Mouse (Mus musculus): Measurements from ENCODE around the gene Tex12. TPM values are rescaled to one million over a fixed set of nuclear protein-coding genes. Genes with fewer than 3 reads are reported as not detected.

The Tex12 gene
- polyA plus RNA-seq, 1 experiment from 2014 or later = not detected

DNA sequence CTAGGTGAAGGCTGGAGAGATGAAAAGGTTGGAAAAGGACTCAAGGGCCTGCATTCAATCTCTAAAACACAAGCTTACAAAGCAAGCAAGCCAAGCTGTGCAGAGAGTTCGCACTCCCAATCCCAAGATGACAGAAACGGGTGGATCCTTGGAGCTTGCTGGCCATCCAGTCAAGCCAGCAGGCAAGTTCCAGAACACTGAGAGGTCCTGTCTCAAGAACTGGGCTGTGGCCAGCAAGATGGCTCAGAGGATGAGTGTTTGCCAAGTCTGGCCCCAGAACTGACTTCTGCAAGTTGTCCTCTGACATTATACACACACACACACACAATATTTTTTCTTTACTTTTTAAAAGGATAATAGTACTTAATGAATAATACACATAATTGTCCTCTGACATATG, 6.8 kb upstream of the Tex12 start:
- DNase-seq (ENCODE audit: low spot score) (no peak), ATAC-seq (ENCODE audit: insufficient number of reproducible peaks, low FRiP score, low TSS enrichment, low read depth) (no peak)
- no peaks in the 10 kb centered on the region for H3K4me1 ChIP-seq (ENCODE audit: control insufficient read depth, insufficient read depth, low read length)

DNA sequence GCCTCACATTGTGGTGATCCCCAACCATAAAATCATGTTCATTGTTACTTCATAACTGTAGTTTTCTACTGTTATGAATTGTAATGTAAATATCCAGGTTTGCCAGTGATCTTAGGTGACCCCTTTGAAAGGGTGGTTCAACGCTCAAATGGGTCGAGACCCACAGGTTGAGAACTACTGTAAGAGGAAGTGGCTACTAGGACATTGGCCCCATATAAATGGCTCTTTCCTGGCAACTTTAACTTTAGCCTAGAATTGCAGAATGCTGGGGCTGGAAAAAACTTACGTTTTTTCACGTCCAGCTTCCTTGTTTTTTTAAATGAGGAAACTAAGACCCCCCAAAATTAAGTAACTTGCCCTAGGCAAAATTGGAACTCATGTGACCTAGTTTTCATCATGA, 6.2 kb upstream of the Tex12 start:
- Histone ChIP-seq H3K9me3 (ENCODE audit: control insufficient read depth, low read length) (no peaks in the 10 kb centered on the region), H3K27me3 (ENCODE audit: control insufficient read depth, insufficient read depth, low read length) (no peaks in the 10 kb centered on the region), H3K4me2 (ENCODE audit: low read depth, severe bottlenecking) (no peak overlapping the region), H3K27ac (replicated peaks; ENCODE audit: low read depth, low read length) (no peak overlapping the region), H3K4me3 (ENCODE audit: low read depth, low read length) (no peak overlapping the region), H3K36me3 (ENCODE audit: control insufficient read depth, insufficient read depth, low read length) (no peaks in the 10 kb centered on the region), H3K9ac (ENCODE audit: low read length) (no peak overlapping the region), H3K4me1 (ENCODE audit: control insufficient read depth, insufficient read depth, low read length) (no peaks in the 10 kb centered on the region)
- DNase-seq (ENCODE audit: low spot score) (no peak), ATAC-seq (ENCODE audit: insufficient number of reproducible peaks, low FRiP score, low TSS enrichment, low read depth) (no peak)
- WGBS = 86% methylated on average over 4 of the region's 4 CpGs

More for the DNA sequence above, 6.8 kb upstream of the Tex12 start:
- H3K27me3 ChIP-seq (ENCODE audit: control insufficient read depth, insufficient read depth, low read length) = no peaks in the 10 kb centered on the region
- no peak overlapping the region for H3K9ac ChIP-seq (ENCODE audit: low read length)
- H3K27ac ChIP-seq (replicated peaks; ENCODE audit: low read depth, low read length) = no peak overlapping the region
- H3K4me2 ChIP-seq (ENCODE audit: low read depth, severe bottlenecking) = no peak overlapping the region
- no peak overlapping the region for H3K4me3 ChIP-seq (ENCODE audit: low read depth, low read length)
- no peaks in the 10 kb centered on the region for H3K9me3 ChIP-seq (ENCODE audit: control insufficient read depth, low read length)
- 84% methylated on average over 2 of the region's 2 CpGs for whole genome bisulfite sequencing
- H3K36me3 ChIP-seq (ENCODE audit: control insufficient read depth, insufficient read depth, low read length) = no peaks in the 10 kb centered on the region

DNA sequence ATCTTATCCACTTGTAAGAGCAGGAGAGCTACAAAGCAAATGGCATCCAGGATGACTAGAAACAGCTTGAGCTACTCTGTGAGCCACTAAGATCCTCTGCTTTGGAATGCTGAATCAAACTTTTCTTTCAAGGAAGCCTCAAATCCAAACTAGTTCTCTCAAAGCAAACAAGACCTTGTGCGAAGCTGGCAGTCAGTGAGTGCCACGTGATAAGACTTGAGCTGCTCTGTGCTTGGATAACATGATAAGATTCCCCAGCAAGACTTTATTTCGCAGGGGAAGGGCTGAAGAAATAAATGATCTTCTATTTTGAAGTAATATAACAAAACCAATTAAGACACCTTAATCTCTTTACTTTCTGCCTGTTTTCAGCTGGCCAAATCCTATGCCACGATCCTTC, 4.8 kb upstream of the Tex12 start:
- Histone ChIP-seq H3K4me1 (ENCODE audit: control insufficient read depth, insufficient read depth, low read length) (no peaks in the 10 kb centered on the region), H3K27me3 (ENCODE audit: control insufficient read depth, insufficient read depth, low read length) (no peaks in the 10 kb centered on the region), H3K4me3 (ENCODE audit: low read depth, low read length) (no peak overlapping the region), H3K36me3 (ENCODE audit: control insufficient read depth, insufficient read depth, low read length) (no peaks in the 10 kb centered on the region), H3K9me3 (ENCODE audit: control insufficient read depth, low read length) (no peaks in the 10 kb centered on the region), H3K27ac (replicated peaks; ENCODE audit: low read depth, low read length) (no peak overlapping the region), H3K4me2 (ENCODE audit: low read depth, severe bottlenecking) (no peak overlapping the region), H3K9ac (ENCODE audit: low read length) (no peak overlapping the region)
- WGBS = 88% methylated on average over 4 of the region's 4 CpGs
- DNase-seq (ENCODE audit: low spot score) (no peak), ATAC-seq (ENCODE audit: insufficient number of reproducible peaks, low FRiP score, low TSS enrichment, low read depth) (no peak)

- Histone ChIP-seq H3K27me3 (ENCODE audit: control insufficient read depth, insufficient read depth, low read length) (no peaks in the 10 kb centered on the region), H3K9me3 (ENCODE audit: control insufficient read depth, low read length) (no peaks in the 10 kb centered on the region), H3K27ac (replicated peaks; ENCODE audit: low read depth, low read length) (no peak overlapping the region), H3K36me3 (ENCODE audit: control insufficient read depth, insufficient read depth, low read length) (no peaks in the 10 kb centered on the region), H3K4me3 (ENCODE audit: low read depth, low read length) (no peak overlapping the region), H3K9ac (ENCODE audit: low read length) (no peak overlapping the region), H3K4me1 (ENCODE audit: control insufficient read depth, insufficient read depth, low read length) (no peaks in the 10 kb centered on the region), H3K4me2 (ENCODE audit: low read depth, severe bottlenecking) (no peak overlapping the region)
- DNase-seq (ENCODE audit: low spot score) (no peak), ATAC-seq (ENCODE audit: insufficient number of reproducible peaks, low FRiP score, low TSS enrichment, low read depth) (no peak)
- 84% methylated on average over 7 of the region's 7 CpGs for WGBS
Measured at GRCm38 (mm10) chr9:50565173-50565572, 4.0 kb upstream of the Tex12 start.

- no peak for DNase-seq (ENCODE audit: low spot score)
Measured at GRCm38 (mm10) chr9:50561918-50562360, 814 bp upstream of the Tex12 start.

GRCm38 (mm10) chr9:50555094-50555446, 6.1 kb downstream of the Tex12 start, which contains the start of gene Bco2:
TSS of gene Bco2 (minus strand) at chr9:50555181.
- no peaks in the 10 kb centered on the region for H3K4me1 ChIP-seq (ENCODE audit: control insufficient read depth, insufficient read depth, low read length)
- H3K4me2 ChIP-seq (ENCODE audit: low read depth, severe bottlenecking) = 0 out of 2 replicates have a peak within 1 kb of the TSS, but pooled peaks have one; percentile 8
- no peak within 1 kb of the TSS for H3K9ac ChIP-seq (ENCODE audit: low read length)
- H3K9me3 ChIP-seq (ENCODE audit: control insufficient read depth, low read length) = no peaks in the 10 kb centered on the region
- H3K27me3 ChIP-seq (ENCODE audit: control insufficient read depth, insufficient read depth, low read length) = no peaks in the 10 kb centered on the region
- no peak within 1 kb of the TSS for H3K4me3 ChIP-seq (ENCODE audit: low read depth, low read length)
- no peak within 1 kb of the TSS for H3K27ac ChIP-seq (replicated peaks; ENCODE audit: low read depth, low read length)
- no peak for DNase-seq (ENCODE audit: low spot score)
- 28% methylated on average over 2 of the region's 2 CpGs for WGBS
- ATAC-seq (ENCODE audit: insufficient number of reproducible peaks, low FRiP score, low TSS enrichment, low read depth) = no peak
- H3K36me3 ChIP-seq (ENCODE audit: control insufficient read depth, insufficient read depth, low read length) = no peaks in the 10 kb centered on the region

More at GRCm38 (mm10) chr9:50561918-50562360, 814 bp upstream of the Tex12 start:
- Histone ChIP-seq H3K4me1 (ENCODE audit: control insufficient read depth, insufficient read depth, low read length) (no peaks in the 10 kb centered on the region), H3K9me3 (ENCODE audit: control insufficient read depth, low read length) (no peaks in the 10 kb centered on the region), H3K4me2 (ENCODE audit: low read depth, severe bottlenecking) (no peak overlapping the region), H3K9ac (ENCODE audit: low read length) (no peak overlapping the region), H3K36me3 (ENCODE audit: control insufficient read depth, insufficient read depth, low read length) (no peaks in the 10 kb centered on the region), H3K27me3 (ENCODE audit: control insufficient read depth, insufficient read depth, low read length) (no peaks in the 10 kb centered on the region), H3K4me3 (ENCODE audit: low read depth, low read length) (no peak overlapping the region), H3K27ac (replicated peaks; ENCODE audit: low read depth, low read length) (no peak overlapping the region)
- WGBS = 80% methylated on average over 2 of the region's 2 CpGs
- ATAC-seq (ENCODE audit: insufficient number of reproducible peaks, low FRiP score, low TSS enrichment, low read depth) = no peak

DNA sequence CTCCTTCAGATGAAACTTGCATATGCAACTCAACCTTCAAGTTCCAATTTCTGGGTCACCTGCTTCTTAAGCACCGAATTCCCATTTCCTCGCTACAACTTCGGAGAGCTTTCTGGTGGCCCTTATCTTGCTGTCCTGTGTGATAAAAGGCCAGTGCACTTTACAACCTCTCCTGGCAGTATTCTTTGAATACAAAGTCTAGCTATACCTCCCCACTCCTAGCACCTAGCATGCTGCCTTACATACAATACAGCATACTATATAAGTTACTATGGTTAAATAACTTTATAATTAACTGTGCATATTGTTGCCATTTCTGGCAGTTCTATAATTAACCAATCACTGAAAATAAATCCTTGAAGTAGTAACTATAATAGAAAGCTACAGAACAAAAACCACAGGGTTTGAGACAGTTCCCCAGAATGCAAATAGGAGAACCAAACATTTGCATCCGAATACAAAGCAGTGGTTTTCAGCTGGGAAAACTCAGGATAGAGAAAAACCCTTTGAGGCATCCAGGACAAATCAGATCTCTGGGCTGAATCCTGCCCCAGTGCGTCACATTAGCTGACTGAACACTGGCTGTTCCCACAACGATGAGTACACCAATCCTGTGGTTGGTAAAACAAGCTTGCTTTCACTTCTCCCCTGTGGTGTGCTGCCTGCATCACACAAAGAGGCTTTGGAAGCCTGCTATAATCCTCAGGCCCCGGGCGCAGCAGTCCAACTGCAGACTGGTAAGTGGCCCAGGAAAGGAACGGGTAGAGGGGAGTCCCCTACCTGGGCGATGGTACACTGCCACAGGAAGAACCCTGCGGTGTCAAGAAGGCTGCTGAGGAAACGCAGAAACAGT, 6.7 kb downstream of the Tex12 start, which contains the start of gene Il18:
Il18 (plus strand) TSS at position 587 of the 853 bp plus-strand sequence.
- H3K4me1 ChIP-seq (ENCODE audit: control insufficient read depth, insufficient read depth, low read length) = no peaks in the 10 kb centered on the region
- H3K9me3 ChIP-seq (ENCODE audit: control insufficient read depth, low read length) = no peaks in the 10 kb centered on the region
- 0 out of 2 replicates have a peak within 1 kb of the TSS, but pooled peaks have one; percentile 8 for H3K4me2 ChIP-seq (ENCODE audit: low read depth, severe bottlenecking)
- H3K36me3 ChIP-seq (ENCODE audit: control insufficient read depth, insufficient read depth, low read length) = no peaks in the 10 kb centered on the region
- no peak within 1 kb of the TSS for H3K4me3 ChIP-seq (ENCODE audit: low read depth, low read length)
- ATAC-seq (ENCODE audit: insufficient number of reproducible peaks, low FRiP score, low TSS enrichment, low read depth) = no peak
- peak; percentile 26 for DNase-seq (ENCODE audit: low spot score)
- 31% methylated on average over 12 of the region's 12 CpGs for WGBS
- no peak within 1 kb of the TSS for H3K9ac ChIP-seq (ENCODE audit: low read length)
- no peaks in the 10 kb centered on the region for H3K27me3 ChIP-seq (ENCODE audit: control insufficient read depth, insufficient read depth, low read length)
- no peak within 1 kb of the TSS for H3K27ac ChIP-seq (replicated peaks; ENCODE audit: low read depth, low read length)

GRCm38 (mm10) chr9:50553547-50553946, 7.6 kb downstream of the Tex12 start:
- no peaks in the 10 kb centered on the region for H3K27me3 ChIP-seq (ENCODE audit: control insufficient read depth, insufficient read depth, low read length)
- H3K4me1 ChIP-seq (ENCODE audit: control insufficient read depth, insufficient read depth, low read length) = no peaks in the 10 kb centered on the region
- H3K36me3 ChIP-seq (ENCODE audit: control insufficient read depth, insufficient read depth, low read length) = no peaks in the 10 kb centered on the region
- H3K27ac ChIP-seq (replicated peaks; ENCODE audit: low read depth, low read length) = no peak overlapping the region
- DNase-seq (ENCODE audit: low spot score) (no peak), ATAC-seq (ENCODE audit: insufficient number of reproducible peaks, low FRiP score, low TSS enrichment, low read depth) (no peak)
- no peak overlapping the region for H3K9ac ChIP-seq (ENCODE audit: low read length)
- no peaks in the 10 kb centered on the region for H3K9me3 ChIP-seq (ENCODE audit: control insufficient read depth, low read length)
- H3K4me3 ChIP-seq (ENCODE audit: low read depth, low read length) = no peak overlapping the region
- H3K4me2 ChIP-seq (ENCODE audit: low read depth, severe bottlenecking) = no peak overlapping the region
- WGBS = 80% methylated on average over 2 of the region's 2 CpGs

All from limb, embryonic 11.5 days (tissue).